Mouse (Mus musculus) liver, postnatal 0 days (tissue): ENCODE data around the gene H2-DMa.

Experiments used
- CTCF ChIP-seq: sonication (generic); IDR thresholded peaks from 2 replicates; pipeline ENCODE4 v1.5.1; 2016; ENCODE audit warnings: antibody characterized with exemption, low read depth
- EP300 ChIP-seq: IDR thresholded peaks from 2 replicates; pipeline ENCODE4 v1.6.1; 2016; ENCODE audit warnings: antibody characterized with exemption, low read depth, mild to moderate bottlenecking

GRCm38 (mm10) chr17:34139416-34139815 is 20.1 kb downstream of the H2-DMa start:
- TF ChIP-seq CTCF (no peak), EP300 (no peak)
